Mouse (Mus musculus): ENCODE measurements around the gene Wdr73.
"Not testable (repeated sequence)": the region's sequence is repeated elsewhere in the genome, so short reads cannot be mapped to it uniquely, and the experiment has no call there.

Gene Wdr73

GRCm38 (mm10) chr7:80900944-80901501, at the start of gene Wdr73:
Gene Wdr73, minus strand, starts transcription at chr7:80901269.
- DNase-seq (ENCODE audit: low spot score in 2 of 2): peak; percentile 90 to 92

GRCm38 (mm10) chr7:80947445-80948350, 46.6 kb upstream of the Wdr73 start, which contains the start of gene Sec11a:
Gene Sec11a, minus strand, starts transcription at chr7:80947780.
- DNase-seq (ENCODE audit: low spot score in 2 of 2): peak; percentile 95 to 98

GRCm38 (mm10) chr7:80939808-80940207, 38.7 kb upstream of the Wdr73 start:
- DNase-seq (ENCODE audit: low spot score in 2 of 2): no peak

- DNase-seq (ENCODE audit: low spot score in 2 of 2): not testable (repeated sequence)
Observed at GRCm38 (mm10) chr7:80937304-80937666, 36.2 kb upstream of the Wdr73 start.

GRCm38 (mm10) chr7:80936617-80937303, 35.7 kb upstream of the Wdr73 start:
- not testable (repeated sequence) for DNase-seq (ENCODE audit: low spot score in 2 of 2)

GRCm38 (mm10) chr7:80935834-80936233, 34.8 kb upstream of the Wdr73 start:
- DNase-seq (ENCODE audit: low spot score in 2 of 2): no peak

- no peak for DNase-seq (ENCODE audit: low spot score in 2 of 2)
Observed at GRCm38 (mm10) chr7:80932777-80933176, 31.7 kb upstream of the Wdr73 start.

GRCm38 (mm10) chr7:80931618-80932207, 30.6 kb upstream of the Wdr73 start:
- DNase-seq (ENCODE audit: low spot score in 2 of 2): peak in 1 of 2 experiments; percentile 18

GRCm38 (mm10) chr7:80923165-80923564, 22.1 kb upstream of the Wdr73 start:
- no peak for DNase-seq (ENCODE audit: low spot score in 2 of 2)

- no peak for DNase-seq (ENCODE audit: low spot score in 2 of 2)
Observed at GRCm38 (mm10) chr7:80919647-80920008, 18.6 kb upstream of the Wdr73 start.

- no peak for DNase-seq (ENCODE audit: low spot score in 2 of 2)
Observed at GRCm38 (mm10) chr7:80918982-80919646, 18.0 kb upstream of the Wdr73 start.

- no peak for DNase-seq (ENCODE audit: low spot score in 2 of 2)
Observed at GRCm38 (mm10) chr7:80917916-80918465, 16.9 kb upstream of the Wdr73 start.

GRCm38 (mm10) chr7:80912496-80912895, 11.4 kb upstream of the Wdr73 start:
- DNase-seq (ENCODE audit: low spot score in 2 of 2): no peak

- DNase-seq (ENCODE audit: low spot score in 2 of 2): no peak
Observed at GRCm38 (mm10) chr7:80911053-80911452, 10.0 kb upstream of the Wdr73 start.

GRCm38 (mm10) chr7:80904921-80905515, 3.9 kb upstream of the Wdr73 start, which contains the start of gene Nmb:
Gene Nmb, minus strand, starts transcription at chr7:80905076.
- peak; percentile 37 to 64 for DNase-seq (ENCODE audit: low spot score in 2 of 2)

GRCm38 (mm10) chr7:80903625-80904422, 2.8 kb upstream of the Wdr73 start:
- DNase-seq (ENCODE audit: low spot score in 2 of 2): no peak

GRCm38 (mm10) chr7:80901541-80902274, 639 bp upstream of the Wdr73 start:
- DNase-seq (ENCODE audit: low spot score in 2 of 2): no peak

GRCm38 (mm10) chr7:80897721-80898120, 3.3 kb downstream of the Wdr73 start:
- DNase-seq (ENCODE audit: low spot score in 2 of 2): no peak

- peak; percentile 43 to 56 for DNase-seq (ENCODE audit: low spot score in 2 of 2)
Observed at GRCm38 (mm10) chr7:80897134-80897533, 3.9 kb downstream of the Wdr73 start.
